Mouse (Mus musculus) adrenal gland, adult 8-10 months (tissue): Measurements from ENCODE around the gene Wnk4. TPM values are rescaled to one million over a fixed set of nuclear protein-coding genes. Genes with fewer than 3 reads are reported as not detected.

Experiments
- DNase-seq: peaks from one replicate; pipeline ENCODE4 v3.0.0; 2022
- total RNA-seq, 4 experiments: library from RNA; stranded (reverse); gene quantifications; 2 replicates each; pipeline ENCODE4 v1.2.4; 2022

The Wnk4 gene
- total RNA-seq = 1 to 10 TPM; 2.8 to 6.7 (median 4.9) TPM

- DNase-seq = no peak
Observed at GRCm38 (mm10) chr11:101259948-101260825, at the start of gene Wnk4. Gene Wnk4 (plus strand): TSS chr11:101260567.

GRCm38 (mm10) chr11:101211970-101212369 lies 48.4 kb upstream of the Wnk4 start:
- no peak for DNase-seq

GRCm38 (mm10) chr11:101216936-101217335 lies 43.4 kb upstream of the Wnk4 start:
- no peak for DNase-seq

- DNase-seq = no peak
Observed at GRCm38 (mm10) chr11:101218436-101219055, 41.8 kb upstream of the Wnk4 start.

GRCm38 (mm10) chr11:101220853-101221252 lies 39.5 kb upstream of the Wnk4 start:
- no peak for DNase-seq

- DNase-seq = no peak
Observed at GRCm38 (mm10) chr11:101221306-101221986, 38.9 kb upstream of the Wnk4 start.

GRCm38 (mm10) chr11:101224337-101224736 lies 36.0 kb upstream of the Wnk4 start:
- DNase-seq = no peak

- DNase-seq = no peak
Observed at GRCm38 (mm10) chr11:101225331-101226064, 34.9 kb upstream of the Wnk4 start.

- peak; percentile 84 for DNase-seq
Observed at GRCm38 (mm10) chr11:101226065-101226701, 34.2 kb upstream of the Wnk4 start, which contains the start of gene Ezh1. Gene Ezh1 (minus strand): TSS chr11:101226463.

GRCm38 (mm10) chr11:101229361-101229900 lies 30.9 kb upstream of the Wnk4 start:
- peak; percentile 35 for DNase-seq

- no peak for DNase-seq
Observed at GRCm38 (mm10) chr11:101230061-101230511, 30.3 kb upstream of the Wnk4 start.

GRCm38 (mm10) chr11:101230526-101230925 lies 29.8 kb upstream of the Wnk4 start:
- no peak for DNase-seq

- peak; percentile 40 for DNase-seq
Observed at GRCm38 (mm10) chr11:101230991-101231871, 29.1 kb upstream of the Wnk4 start.

- DNase-seq = no peak
Observed at GRCm38 (mm10) chr11:101232010-101232839, 28.1 kb upstream of the Wnk4 start.

- DNase-seq = no peak
Observed at GRCm38 (mm10) chr11:101233240-101233639, 27.1 kb upstream of the Wnk4 start.

GRCm38 (mm10) chr11:101234124-101234523 lies 26.2 kb upstream of the Wnk4 start:
- no peak for DNase-seq

- no peak for DNase-seq
Observed at GRCm38 (mm10) chr11:101235429-101235828, 24.9 kb upstream of the Wnk4 start.

GRCm38 (mm10) chr11:101236782-101237181 lies 23.6 kb upstream of the Wnk4 start:
- DNase-seq = no peak

GRCm38 (mm10) chr11:101238071-101238647 lies 22.2 kb upstream of the Wnk4 start:
- DNase-seq = no peak
